Mouse (Mus musculus) retina, postnatal 7 days (tissue): ENCODE measurements around the gene Eef1a2.

Experiments
- DNase-seq: peaks from one replicate; pipeline ENCODE4 v3.0.0-alpha.2; 2012; ENCODE audit warnings: low read depth, low spot score

The Eef1a2 gene

GRCm38 (mm10) chr2:181133837-181134590 lies 22.8 kb downstream of the Eef1a2 start:
- no peak for DNase-seq

GRCm38 (mm10) chr2:181130245-181130644 lies 26.6 kb downstream of the Eef1a2 start:
- no peak for DNase-seq

GRCm38 (mm10) chr2:181128963-181129362 lies 27.9 kb downstream of the Eef1a2 start:
- DNase-seq = no peak

GRCm38 (mm10) chr2:181127786-181128185 lies 29.0 kb downstream of the Eef1a2 start:
- DNase-seq = no peak

GRCm38 (mm10) chr2:181125726-181126455 lies 30.9 kb downstream of the Eef1a2 start:
- no peak for DNase-seq

GRCm38 (mm10) chr2:181122642-181123041 lies 34.2 kb downstream of the Eef1a2 start:
- no peak for DNase-seq

GRCm38 (mm10) chr2:181120922-181121449 lies 35.8 kb downstream of the Eef1a2 start:
- DNase-seq = no peak

GRCm38 (mm10) chr2:181119952-181120351 lies 36.9 kb downstream of the Eef1a2 start:
- no peak for DNase-seq

GRCm38 (mm10) chr2:181116436-181116835 lies 40.4 kb downstream of the Eef1a2 start:
- no peak for DNase-seq

- DNase-seq = no peak
These were observed 41.4 kb downstream of the Eef1a2 start for GRCm38 (mm10) chr2:181115367-181115766.

GRCm38 (mm10) chr2:181113762-181114361 lies 43.0 kb downstream of the Eef1a2 start:
- no peak for DNase-seq

GRCm38 (mm10) chr2:181111665-181112064 lies 45.1 kb downstream of the Eef1a2 start:
- DNase-seq = no peak

- DNase-seq = no peak
These were observed 52.7 kb downstream of the Eef1a2 start for GRCm38 (mm10) chr2:181104111-181104510.

- DNase-seq = no peak
These were observed 54.7 kb downstream of the Eef1a2 start for GRCm38 (mm10) chr2:181102161-181102560.

GRCm38 (mm10) chr2:181101626-181102025 lies 55.2 kb downstream of the Eef1a2 start:
- no peak for DNase-seq

- DNase-seq = no peak
These were observed 56.7 kb downstream of the Eef1a2 start for GRCm38 (mm10) chr2:181100087-181100486.
